Mouse (Mus musculus): ENCODE results near the gene Esrrg. TPM values are rescaled to one million over a fixed set of nuclear protein-coding genes. Genes with fewer than 3 reads are reported as not detected.

Gene Esrrg
- total and polyA plus RNA-seq, 3 experiments: not detected

DNA sequence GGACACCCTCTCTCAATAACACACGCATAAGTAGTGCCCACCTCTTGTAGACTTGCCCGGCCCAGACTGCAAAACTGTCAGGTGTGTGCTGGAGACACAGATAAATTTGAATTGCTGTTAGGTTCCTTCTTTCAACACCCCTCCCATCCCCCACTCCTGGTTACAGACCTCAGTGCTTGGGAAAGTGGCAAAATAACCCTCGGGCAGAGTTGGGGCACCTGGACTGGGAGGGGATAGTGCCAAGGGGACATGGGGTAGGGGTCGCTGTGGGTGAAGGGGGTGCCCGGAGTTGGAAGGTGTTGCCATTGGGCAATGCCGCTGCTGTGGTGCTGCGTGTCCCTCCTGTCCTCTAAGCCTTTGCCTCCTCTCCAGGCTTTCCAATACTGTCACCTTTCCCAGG lies 43.9 kb downstream of the Esrrg start:
- no peak overlapping the region for H3K9ac ChIP-seq (ENCODE audit: insufficient read depth, low read depth)
- no peaks in the 10 kb centered on the region for H3K36me3 ChIP-seq (replicated peaks in 1 of 2; ENCODE audit: control insufficient read depth in 1 of 2, insufficient read depth in 1 of 2, low read length in 1 of 2)
- no peak overlapping the region for H3K4me3 ChIP-seq (replicated peaks in 1 of 3; ENCODE audit: low read depth in 2 of 3, low read length in 2 of 3, poor library complexity in 1 of 3)
- H3K79me2 ChIP-seq (replicated peaks; ENCODE audit: control insufficient read depth, extremely low read depth, insufficient read depth, poor library complexity, severe bottlenecking): no peaks in the 10 kb centered on the region
- in situ Hi-C loops (cut with MboI; ENCODE audit: low pct_ligation_motif_present, low pct_unique_long_range_greater_than_20kb, low sequenced_read_pairs): no loop called here
- H3K9me3 ChIP-seq (replicated peaks; ENCODE audit: low read length): peaks cover 61% of the 10 kb centered on the region
- TF ChIP-seq UBTF (IDR thresholded peaks at IDR 0.05; ENCODE audit: low read depth, low read length) (no peak), IRF4 (IDR thresholded peaks at IDR 0.05; ENCODE audit: low read depth, low read length) (no peak), RCOR1 (conservative IDR thresholded peaks at IDR 0.05; ENCODE audit: low read depth, low read length) (no peak), MEF2A (IDR thresholded peaks at IDR 0.05; ENCODE audit: borderline replicate concordance, low read depth, low read length) (no peak), ZC3H11A (IDR thresholded peaks at IDR 0.05; ENCODE audit: low read depth, low read length) (no peak), SIN3A (IDR thresholded peaks at IDR 0.05; ENCODE audit: low read length) (no peak), MXI1 (IDR thresholded peaks at IDR 0.05; ENCODE audit: low read depth, low read length) (no peak), USF1 (IDR thresholded peaks at IDR 0.05; ENCODE audit: low read depth, low read length) (no peak), ETS1 (conservative IDR thresholded peaks at IDR 0.05; ENCODE audit: low read depth, low read length) (no peak), POLR2AphosphoS2 (IDR thresholded peaks at IDR 0.05; ENCODE audit: low read depth, low read length) (no peak), ZMIZ1 (IDR thresholded peaks at IDR 0.05; ENCODE audit: low read depth, low read length) (no peak), E2F4 (IDR thresholded peaks at IDR 0.05; ENCODE audit: insufficient replicate concordance, low read depth, low read length) (no peak), MAX (IDR thresholded peaks at IDR 0.05; ENCODE audit: low read length) (no peak), CHD1 (IDR thresholded peaks at IDR 0.05; ENCODE audit: low read depth, low read length) (no peak), EP300 (IDR thresholded peaks at IDR 0.05; ENCODE audit: low read length) (no peak)
- H3K4me1 ChIP-seq (ENCODE audit: control insufficient read depth in 1 of 2, insufficient read depth in 2 of 2): no peaks in the 10 kb centered on the region
- H3K4me2 ChIP-seq (ENCODE audit: insufficient read depth, low read depth, poor library complexity, severe bottlenecking): no peak overlapping the region
- no peak overlapping the region for H3K27ac ChIP-seq (ENCODE audit: insufficient read depth, low read depth)
- H3K27me3 ChIP-seq (replicated peaks): no peaks in the 10 kb centered on the region
- DNase-seq (ENCODE audit: extremely low read depth): no peak
- dilution Hi-C loops (cut with MboI; ENCODE audit: extremely low pct_ligation_motif_present, extremely low pct_unique_long_range_greater_than_20kb, low sequenced_read_pairs): no loop called here

DNA sequence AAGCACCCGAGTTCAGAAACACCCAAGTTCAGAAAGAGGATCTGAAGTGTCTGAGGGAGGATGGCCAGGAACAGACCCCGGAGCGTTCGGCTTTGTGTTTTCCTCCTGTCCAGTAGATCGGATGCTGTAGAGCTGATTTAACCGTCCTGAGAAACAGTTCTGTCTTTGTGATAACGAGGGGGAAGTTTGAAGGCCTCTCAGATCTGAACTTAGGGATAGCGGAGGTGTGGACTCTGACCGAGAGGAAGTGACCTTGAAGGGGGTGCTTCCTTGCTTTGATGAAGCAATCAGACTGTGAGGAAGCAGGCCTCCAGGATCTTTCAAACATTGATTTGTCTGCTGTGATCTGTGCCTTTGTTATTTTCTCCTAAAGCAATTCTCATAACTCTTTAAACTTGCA lies 44.8 kb downstream of the Esrrg start:
- no peak overlapping the region for H3K4me3 ChIP-seq (replicated peaks in 1 of 3; ENCODE audit: low read depth in 2 of 3, low read length in 2 of 3, poor library complexity in 1 of 3)
- no peaks in the 10 kb centered on the region for H3K27me3 ChIP-seq (replicated peaks)
- in situ Hi-C loops (cut with MboI; ENCODE audit: low pct_ligation_motif_present, low pct_unique_long_range_greater_than_20kb, low sequenced_read_pairs) (no loop called here), dilution Hi-C loops (cut with MboI; ENCODE audit: extremely low pct_ligation_motif_present, extremely low pct_unique_long_range_greater_than_20kb, low sequenced_read_pairs) (no loop called here)
- DNase-seq (ENCODE audit: extremely low read depth): no peak
- no peak for TF ChIP-seq CHD2 (IDR thresholded peaks at IDR 0.05; ENCODE audit: low read length)
- TF ChIP-seq SIN3A (IDR thresholded peaks at IDR 0.05; ENCODE audit: low read length): no peak
- TF ChIP-seq POLR2AphosphoS2 (IDR thresholded peaks at IDR 0.05; ENCODE audit: low read depth, low read length): no peak
- no peak for TF ChIP-seq HCFC1 (IDR thresholded peaks at IDR 0.05; ENCODE audit: low read depth, low read length)
- no peak for TF ChIP-seq ZC3H11A (IDR thresholded peaks at IDR 0.05; ENCODE audit: low read depth, low read length)
- TF ChIP-seq ZMIZ1 (IDR thresholded peaks at IDR 0.05; ENCODE audit: low read depth, low read length): no peak
- TF ChIP-seq MAFK (IDR thresholded peaks at IDR 0.05; ENCODE audit: insufficient replicate concordance, low read length): no peak
- TF ChIP-seq RCOR1 (conservative IDR thresholded peaks at IDR 0.05; ENCODE audit: low read depth, low read length): no peak
- no peak for TF ChIP-seq ELF1 (IDR thresholded peaks at IDR 0.05; ENCODE audit: low read depth, low read length)
- no peak for TF ChIP-seq MEF2A (IDR thresholded peaks at IDR 0.05; ENCODE audit: borderline replicate concordance, low read depth, low read length)
- TF ChIP-seq UBTF (IDR thresholded peaks at IDR 0.05; ENCODE audit: low read depth, low read length): no peak
- TF ChIP-seq POLR2A (IDR thresholded peaks at IDR 0.05; ENCODE audit: low read depth, low read length): no peak
- TF ChIP-seq USF2 (conservative IDR thresholded peaks at IDR 0.05; ENCODE audit: low read depth, low read length): no peak
- TF ChIP-seq SMC3 (IDR thresholded peaks at IDR 0.05; ENCODE audit: low read depth, low read length): no peak
- TF ChIP-seq MYC (IDR thresholded peaks at IDR 0.05; ENCODE audit: low read depth, low read length): no peak
- TF ChIP-seq TBP (conservative IDR thresholded peaks at IDR 0.05; ENCODE audit: low read depth, low read length): no peak
- TF ChIP-seq NRF1 (IDR thresholded peaks at IDR 0.05; ENCODE audit: low read depth, low read length): no peak
- H3K4me2 ChIP-seq (ENCODE audit: insufficient read depth, low read depth, poor library complexity, severe bottlenecking): no peak overlapping the region
- no peak overlapping the region for H3K27ac ChIP-seq (ENCODE audit: insufficient read depth, low read depth)
- no peaks in the 10 kb centered on the region for H3K4me1 ChIP-seq (ENCODE audit: control insufficient read depth in 1 of 2, insufficient read depth in 2 of 2)
- peaks cover 61% of the 10 kb centered on the region for H3K9me3 ChIP-seq (replicated peaks; ENCODE audit: low read length)
- H3K36me3 ChIP-seq (replicated peaks in 1 of 2; ENCODE audit: control insufficient read depth in 1 of 2, insufficient read depth in 1 of 2, low read length in 1 of 2): no peaks in the 10 kb centered on the region
- H3K9ac ChIP-seq (ENCODE audit: insufficient read depth, low read depth): no peak overlapping the region
- no peaks in the 10 kb centered on the region for H3K79me2 ChIP-seq (replicated peaks; ENCODE audit: control insufficient read depth, extremely low read depth, insufficient read depth, poor library complexity, severe bottlenecking)
